Mouse (Mus musculus) WW6 (cell line): Measurements from ENCODE around the gene Smg6.

Experiments used
- DNase-seq: peaks from one replicate; pipeline ENCODE4 v3.0.0-alpha.2; 2013; ENCODE audit warnings: low read depth, low spot score

Smg6 gene

GRCm38 (mm10) chr11:75108909-75109308, 183.3 kb downstream of the Smg6 start:
- no peak for DNase-seq

- DNase-seq, result no peak
Measured at GRCm38 (mm10) chr11:75116379-75116778, 190.8 kb downstream of the Smg6 start.

GRCm38 (mm10) chr11:75118141-75118540, 192.5 kb downstream of the Smg6 start:
- DNase-seq, result no peak

GRCm38 (mm10) chr11:75119298-75119697, 193.7 kb downstream of the Smg6 start:
- DNase-seq, result no peak

- no peak for DNase-seq
Measured at GRCm38 (mm10) chr11:75119841-75120240, 194.2 kb downstream of the Smg6 start.

GRCm38 (mm10) chr11:75121348-75121747, 195.7 kb downstream of the Smg6 start:
- DNase-seq, result no peak

GRCm38 (mm10) chr11:75124406-75124805, 198.8 kb downstream of the Smg6 start:
- no peak for DNase-seq

GRCm38 (mm10) chr11:75126384-75126783, 200.8 kb downstream of the Smg6 start:
- no peak for DNase-seq

GRCm38 (mm10) chr11:75129481-75129880, 203.9 kb downstream of the Smg6 start:
- DNase-seq, result no peak

GRCm38 (mm10) chr11:75131300-75131699, 205.7 kb downstream of the Smg6 start:
- DNase-seq, result no peak

GRCm38 (mm10) chr11:75132278-75132677, 206.7 kb downstream of the Smg6 start:
- no peak for DNase-seq

GRCm38 (mm10) chr11:75133391-75133790, 207.8 kb downstream of the Smg6 start:
- DNase-seq, result no peak

GRCm38 (mm10) chr11:75133951-75134350, 208.3 kb downstream of the Smg6 start:
- no peak for DNase-seq

- no peak for DNase-seq
Measured at GRCm38 (mm10) chr11:75134485-75135068, 209.0 kb downstream of the Smg6 start.

- DNase-seq, result no peak
Measured at GRCm38 (mm10) chr11:75135358-75135757, 209.7 kb downstream of the Smg6 start.

- DNase-seq, result no peak
Measured at GRCm38 (mm10) chr11:75136666-75137398, 211.2 kb downstream of the Smg6 start.

- DNase-seq, result no peak
Measured at GRCm38 (mm10) chr11:75139122-75139963, 213.7 kb downstream of the Smg6 start.

- no peak for DNase-seq
Measured at GRCm38 (mm10) chr11:75140431-75140830, 214.8 kb downstream of the Smg6 start.

- no peak for DNase-seq
Measured at GRCm38 (mm10) chr11:75141038-75141437, 215.4 kb downstream of the Smg6 start.

GRCm38 (mm10) chr11:75141913-75142312, 216.3 kb downstream of the Smg6 start:
- no peak for DNase-seq

- no peak for DNase-seq
Measured at GRCm38 (mm10) chr11:75142749-75143148, 217.1 kb downstream of the Smg6 start.

- no peak for DNase-seq
Measured at GRCm38 (mm10) chr11:75145841-75146240, 220.2 kb downstream of the Smg6 start.
